Mouse (Mus musculus): ENCODE data around the gene Olfr1370. TPM values are rescaled to one million over a fixed set of nuclear protein-coding genes. Genes with fewer than 3 reads are reported as not detected.
"Not testable (repeated sequence)": the region's sequence is repeated elsewhere in the genome, so short reads cannot be mapped to it uniquely, and the experiment has no call there.

Olfr1370 gene
- not detected in 2 replicates for polyA plus RNA-seq (2015; fragmentation: Nextera tagmentation; extraction: Ambion mirVana)

- no peak within 1 kb of the TSS for H3K4me3 ChIP-seq (ENCODE audit: low read depth, low read length)
- no peaks in the 10 kb centered on the region for H3K9me3 ChIP-seq (replicated peaks; ENCODE audit: control insufficient read depth, low read length, poor library complexity, severe bottlenecking)
- no peaks in the 10 kb centered on the region for H3K36me3 ChIP-seq (ENCODE audit: control insufficient read depth, insufficient read depth, low read length)
- H3K27ac ChIP-seq (ENCODE audit: low read length): no peak within 1 kb of the TSS
- no peaks in the 10 kb centered on the region for H3K27me3 ChIP-seq (ENCODE audit: control insufficient read depth, insufficient read depth, low read depth, low read length)
- ATAC-seq: no peak
- H3K4me2 ChIP-seq (ENCODE audit: low read length): no peak within 1 kb of the TSS
- H3K9ac ChIP-seq (ENCODE audit: low read depth, low read length): no peak within 1 kb of the TSS
- no peaks in the 10 kb centered on the region for H3K4me1 ChIP-seq (ENCODE audit: control insufficient read depth, insufficient read depth, low read length)
- WGBS: 85% methylated on average over 3 of the region's 3 CpGs
Observed at GRCm38 (mm10) chr13:21074847-21075246, at the start of gene Olfr1370. Gene Olfr1370, minus strand, starts transcription at chr13:21074947.

- Histone ChIP-seq H3K4me3 (ENCODE audit: low read depth, low read length) (no peak overlapping the region), H3K4me1 (ENCODE audit: control insufficient read depth, insufficient read depth, low read length) (no peaks in the 10 kb centered on the region)
Observed at GRCm38 (mm10) chr13:21114121-21114520, 39.4 kb upstream of the Olfr1370 start.

GRCm38 (mm10) chr13:21111183-21111582 lies 36.4 kb upstream of the Olfr1370 start, which contains the start of gene Olfr1369-ps1:
Gene Olfr1369-ps1, plus strand, starts transcription at chr13:21111483.
- not testable (repeated sequence) for H3K36me3 ChIP-seq (ENCODE audit: control insufficient read depth, insufficient read depth, low read length); H3K4me2 ChIP-seq (ENCODE audit: low read length); H3K27ac ChIP-seq (ENCODE audit: low read length); ATAC-seq; H3K9ac ChIP-seq (ENCODE audit: low read depth, low read length); H3K4me3 ChIP-seq (ENCODE audit: low read depth, low read length); H3K9me3 ChIP-seq (replicated peaks; ENCODE audit: control insufficient read depth, low read length, poor library complexity, severe bottlenecking); H3K27me3 ChIP-seq (ENCODE audit: control insufficient read depth, insufficient read depth, low read depth, low read length); H3K4me1 ChIP-seq (ENCODE audit: control insufficient read depth, insufficient read depth, low read length)
- WGBS: 64% methylated on average over 3 of the region's 3 CpGs

More at GRCm38 (mm10) chr13:21114121-21114520, 39.4 kb upstream of the Olfr1370 start:
- Histone ChIP-seq H3K9me3 (replicated peaks; ENCODE audit: control insufficient read depth, low read length, poor library complexity, severe bottlenecking) (no peaks in the 10 kb centered on the region), H3K36me3 (ENCODE audit: control insufficient read depth, insufficient read depth, low read length) (no peaks in the 10 kb centered on the region), H3K4me2 (ENCODE audit: low read length) (no peak overlapping the region), H3K27ac (ENCODE audit: low read length) (no peak overlapping the region), H3K27me3 (ENCODE audit: control insufficient read depth, insufficient read depth, low read depth, low read length) (no peaks in the 10 kb centered on the region), H3K9ac (ENCODE audit: low read depth, low read length) (no peak overlapping the region)
- 88% methylated on average over 4 of the region's 4 CpGs for WGBS
- ATAC-seq: no peak

- Histone ChIP-seq H3K4me2 (ENCODE audit: low read length) (no peak overlapping the region), H3K4me1 (ENCODE audit: control insufficient read depth, insufficient read depth, low read length) (no peaks in the 10 kb centered on the region), H3K27ac (ENCODE audit: low read length) (no peak overlapping the region), H3K9me3 (replicated peaks; ENCODE audit: control insufficient read depth, low read length, poor library complexity, severe bottlenecking) (no peaks in the 10 kb centered on the region), H3K9ac (ENCODE audit: low read depth, low read length) (no peak overlapping the region), H3K4me3 (ENCODE audit: low read depth, low read length) (no peak overlapping the region), H3K36me3 (ENCODE audit: control insufficient read depth, insufficient read depth, low read length) (no peaks in the 10 kb centered on the region), H3K27me3 (ENCODE audit: control insufficient read depth, insufficient read depth, low read depth, low read length) (no peaks in the 10 kb centered on the region)
- no peak for ATAC-seq
- WGBS: 97% methylated on average over 6 of the region's 6 CpGs
Observed at GRCm38 (mm10) chr13:21110441-21110840, 35.7 kb upstream of the Olfr1370 start.

GRCm38 (mm10) chr13:21109759-21110158 lies 35.0 kb upstream of the Olfr1370 start:
- WGBS: 97% methylated on average over 3 of the region's 3 CpGs
- no peak for ATAC-seq
- H3K4me3 ChIP-seq (ENCODE audit: low read depth, low read length): no peak overlapping the region
- no peaks in the 10 kb centered on the region for H3K4me1 ChIP-seq (ENCODE audit: control insufficient read depth, insufficient read depth, low read length)
- H3K27ac ChIP-seq (ENCODE audit: low read length): no peak overlapping the region
- H3K9ac ChIP-seq (ENCODE audit: low read depth, low read length): no peak overlapping the region
- H3K4me2 ChIP-seq (ENCODE audit: low read length): no peak overlapping the region
- no peaks in the 10 kb centered on the region for H3K27me3 ChIP-seq (ENCODE audit: control insufficient read depth, insufficient read depth, low read depth, low read length)
- H3K36me3 ChIP-seq (ENCODE audit: control insufficient read depth, insufficient read depth, low read length): no peaks in the 10 kb centered on the region
- no peaks in the 10 kb centered on the region for H3K9me3 ChIP-seq (replicated peaks; ENCODE audit: control insufficient read depth, low read length, poor library complexity, severe bottlenecking)

GRCm38 (mm10) chr13:21082686-21083085 lies 7.9 kb upstream of the Olfr1370 start:
- no peak for ATAC-seq
- H3K27ac ChIP-seq (ENCODE audit: low read length): no peak overlapping the region
- no peak overlapping the region for H3K9ac ChIP-seq (ENCODE audit: low read depth, low read length)

GRCm38 (mm10) chr13:21066021-21066420 lies 8.7 kb downstream of the Olfr1370 start:
- WGBS: 84% methylated on average over 2 of the region's 2 CpGs
- H3K9ac ChIP-seq (ENCODE audit: low read depth, low read length): no peak overlapping the region

More at GRCm38 (mm10) chr13:21082686-21083085, 7.9 kb upstream of the Olfr1370 start:
- H3K36me3 ChIP-seq (ENCODE audit: control insufficient read depth, insufficient read depth, low read length): no peaks in the 10 kb centered on the region
- H3K27me3 ChIP-seq (ENCODE audit: control insufficient read depth, insufficient read depth, low read depth, low read length): no peaks in the 10 kb centered on the region
- WGBS: 80% methylated on average over 2 of the region's 2 CpGs
- no peaks in the 10 kb centered on the region for H3K9me3 ChIP-seq (replicated peaks; ENCODE audit: control insufficient read depth, low read length, poor library complexity, severe bottlenecking)
- H3K4me3 ChIP-seq (ENCODE audit: low read depth, low read length): no peak overlapping the region
- H3K4me2 ChIP-seq (ENCODE audit: low read length): no peak overlapping the region
- H3K4me1 ChIP-seq (ENCODE audit: control insufficient read depth, insufficient read depth, low read length): no peaks in the 10 kb centered on the region

GRCm38 (mm10) chr13:21050118-21050517 lies 24.6 kb downstream of the Olfr1370 start:
- peak; percentile 73 for ATAC-seq
- Histone ChIP-seq H3K4me1 (ENCODE audit: control insufficient read depth, insufficient read depth, low read length) (no peaks in the 10 kb centered on the region), H3K4me3 (ENCODE audit: low read depth, low read length) (no peak overlapping the region), H3K27ac (ENCODE audit: low read length) (no peak overlapping the region), H3K36me3 (ENCODE audit: control insufficient read depth, insufficient read depth, low read length) (no peaks in the 10 kb centered on the region), H3K27me3 (ENCODE audit: control insufficient read depth, insufficient read depth, low read depth, low read length) (no peaks in the 10 kb centered on the region), H3K9me3 (replicated peaks; ENCODE audit: control insufficient read depth, low read length, poor library complexity, severe bottlenecking) (no peaks in the 10 kb centered on the region), H3K9ac (ENCODE audit: low read depth, low read length) (no peak overlapping the region), H3K4me2 (ENCODE audit: low read length) (no peak overlapping the region)
- 38% methylated on average over 1 of the region's 1 CpGs for WGBS

More at GRCm38 (mm10) chr13:21066021-21066420, 8.7 kb downstream of the Olfr1370 start:
- Histone ChIP-seq H3K27ac (ENCODE audit: low read length) (no peak overlapping the region), H3K4me3 (ENCODE audit: low read depth, low read length) (no peak overlapping the region), H3K36me3 (ENCODE audit: control insufficient read depth, insufficient read depth, low read length) (no peaks in the 10 kb centered on the region), H3K27me3 (ENCODE audit: control insufficient read depth, insufficient read depth, low read depth, low read length) (no peaks in the 10 kb centered on the region), H3K4me2 (ENCODE audit: low read length) (no peak overlapping the region), H3K9me3 (replicated peaks; ENCODE audit: control insufficient read depth, low read length, poor library complexity, severe bottlenecking) (no peaks in the 10 kb centered on the region), H3K4me1 (ENCODE audit: control insufficient read depth, insufficient read depth, low read length) (no peaks in the 10 kb centered on the region)
- no peak for ATAC-seq

- ATAC-seq: no peak
- H3K4me1 ChIP-seq (ENCODE audit: control insufficient read depth, insufficient read depth, low read length): no peaks in the 10 kb centered on the region
- H3K9me3 ChIP-seq (replicated peaks; ENCODE audit: control insufficient read depth, low read length, poor library complexity, severe bottlenecking): no peaks in the 10 kb centered on the region
- no peaks in the 10 kb centered on the region for H3K36me3 ChIP-seq (ENCODE audit: control insufficient read depth, insufficient read depth, low read length)
- no peak overlapping the region for H3K4me2 ChIP-seq (ENCODE audit: low read length)
- no peaks in the 10 kb centered on the region for H3K27me3 ChIP-seq (ENCODE audit: control insufficient read depth, insufficient read depth, low read depth, low read length)
- no peak overlapping the region for H3K27ac ChIP-seq (ENCODE audit: low read length)
- no peak overlapping the region for H3K9ac ChIP-seq (ENCODE audit: low read depth, low read length)
- no peak overlapping the region for H3K4me3 ChIP-seq (ENCODE audit: low read depth, low read length)
- WGBS: 68% methylated on average over 2 of the region's 2 CpGs
Observed at GRCm38 (mm10) chr13:21040589-21041199, 34.1 kb downstream of the Olfr1370 start.
